Mouse (Mus musculus) heart, adult 2 months (tissue): Measurements from ENCODE around the gene Gdi1. TPM values are rescaled to one million over a fixed set of nuclear protein-coding genes. Genes with fewer than 3 reads are reported as not detected.
A peak's percentile ranks its signal among the peaks of the same experiment; 100 is the strongest.

Experiments used
- DNase-seq, 2 experiments: peaks; one replicate each; pipeline ENCODE4 v3.0.0; 2021
- H3K27ac ChIP-seq: fragments of 200-600 bp; 2 replicates; pipeline ENCODE4 v1.8.1; 2022
- H3K27me3 ChIP-seq: fragments of 200-500 bp; 2 replicates; pipeline ENCODE4 v1.6.1; 2012; ENCODE audit warnings: mild to moderate bottlenecking, low read length, inconsistent platforms, mixed read lengths; ENCODE audit not compliant: control insufficient read depth, insufficient read depth
- H3K36me3 ChIP-seq: fragments of 200-500 bp; 2 replicates; pipeline ENCODE4 v1.6.1; 2012; ENCODE audit warnings: low read length, inconsistent platforms; ENCODE audit not compliant: control insufficient read depth, insufficient read depth
- H3K4me1 ChIP-seq: fragments of 200-500 bp; 2 replicates; pipeline ENCODE4 v1.6.1; 2011; ENCODE audit warnings: low read length; ENCODE audit not compliant: control insufficient read depth, insufficient read depth
- H3K4me3 ChIP-seq: fragments of 200-600 bp; 2 replicates; pipeline ENCODE4 v1.8.1; 2022
- H3K79me2 ChIP-seq: fragments of 200-500 bp; replicated peaks from 2 replicates; pipeline ENCODE4 v1.6.1; 2012; ENCODE audit warnings: mild to moderate bottlenecking, inconsistent platforms, low read length, moderate library complexity, mixed read lengths; ENCODE audit not compliant: control insufficient read depth, insufficient read depth
- H3K9ac ChIP-seq: fragments of 200-500 bp; 2 replicates; pipeline ENCODE4 v1.6.1; 2012; ENCODE audit warnings: low read depth, mild to moderate bottlenecking, control low read depth, inconsistent platforms, low read length, mixed read lengths
- CTCF ChIP-seq: fragments of 200-600 bp; IDR thresholded peaks from 2 replicates; pipeline ENCODE4 v1.8.1; 2022; ENCODE audit warnings: antibody characterized with exemption, mild to moderate bottlenecking, moderate library complexity
- EP300 ChIP-seq: fragments of 200-500 bp; IDR thresholded peaks from 2 replicates; pipeline ENCODE4 v1.6.1; 2011; ENCODE audit warnings: low read depth, low read length, control low read depth; ENCODE audit not compliant: insufficient read depth
- POLR2A ChIP-seq: fragments of 200-500 bp; IDR thresholded peaks from 2 replicates; pipeline ENCODE4 v1.6.1; 2011; ENCODE audit warnings: mild to moderate bottlenecking, low read depth, low read length, control low read depth; ENCODE audit not compliant: insufficient read depth
- WGBS: fragments of 180-500 bp; shearing (Covaris S2); methylation state at CpG from one replicate; pipeline ENCODE4 v1.1.7; 2018; 5-methylcytosine and 5-hydroxymethylcytosine counted together
- intact Hi-C: fragments of 180-260 bp; cut with DNase I; formaldehyde crosslinking; loops from one replicate; pipeline ENCODE4 v1.15.1; 2025
- polyA plus RNA-seq: library from polyadenylated mRNA; depleted of rRNA; stranded (reverse); fragments of >200 nt; gene quantifications from 2 replicates; pipeline ENCODE4 v1.2.3, GENCODE M21; 2012
- total RNA-seq, 2 experiments: library from RNA; stranded (reverse); gene quantifications; 2 replicates each; pipeline ENCODE4 v1.2.3; 2021

The Gdi1 gene
- total and polyA plus RNA-seq, 3 experiments: 63.1 to 121 (median 71.6) TPM

- Histone ChIP-seq H3K36me3 (no peaks in the 10 kb centered on the region), H3K9ac (peak within 1 kb of the TSS; percentile 97), H3K27me3 (no peaks in the 10 kb centered on the region), H3K79me2 (no peaks in the 10 kb centered on the region), H3K27ac (peak within 1 kb of the TSS; percentile 70), H3K4me1 (no peaks in the 10 kb centered on the region; the same call in 1 of the 2 replicates), H3K4me3 (peak within 1 kb of the TSS; percentile 55)
- TF ChIP-seq POLR2A: peak; percentile 62
- TF ChIP-seq EP300: no peak
- no peak for TF ChIP-seq CTCF
- intact Hi-C loops: loop anchor here (5.0 kb wide), 1 partner anchor 54 kb away; no protein-coding TSS in a partner anchor
- WGBS: 21% methylated on average over 59 of the region's 59 CpGs
- DNase-seq: peak; percentile 87 to 92
Observed at GRCm38 (mm10) chrX:74312540-74313464, 8.0 kb downstream of the Gdi1 start, which contains the start of gene Fam50a. Gene Fam50a, plus strand, starts transcription at chrX:74313033.

DNA sequence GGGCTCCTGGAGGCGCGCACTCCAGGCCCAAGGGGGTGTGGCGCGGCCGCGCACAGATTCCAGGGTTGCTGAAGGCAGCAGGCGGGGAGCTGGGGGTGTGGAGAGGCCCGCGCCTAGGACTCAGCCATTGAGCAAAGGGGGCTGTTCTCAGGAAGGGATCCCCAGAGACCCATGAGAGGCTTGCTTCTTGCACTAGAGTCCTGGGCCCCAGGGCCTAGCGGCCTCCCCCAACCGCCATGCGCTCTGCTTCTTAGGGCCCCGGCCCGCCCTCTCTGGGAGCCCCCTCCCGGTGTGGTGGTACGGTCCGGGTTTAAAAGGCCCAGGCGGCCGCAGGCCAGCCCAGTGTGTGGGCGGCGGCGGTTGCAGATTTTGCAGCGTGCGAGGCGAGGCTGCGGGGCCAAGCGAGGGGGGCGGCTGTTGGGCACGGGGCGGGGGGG, 23.9 kb downstream of the Gdi1 start, which contains the start of gene Plxna3:
Gene Plxna3 (plus strand): TSS at position 342 of the 437 bp plus-strand sequence.
- no peaks in the 10 kb centered on the region for H3K27me3 ChIP-seq
- 24% methylated on average over 28 of the region's 30 CpGs for WGBS
- peak; percentile 78 for DNase-seq
- intact Hi-C loops: no loop called here
- peak within 1 kb of the TSS; percentile 71 for H3K27ac ChIP-seq
- H3K4me3 ChIP-seq: peak within 1 kb of the TSS; percentile 52
- TF ChIP-seq CTCF (no peak), POLR2A (no peak), EP300 (no peak)
- H3K4me1 ChIP-seq: no peaks in the 10 kb centered on the region
- no peaks in the 10 kb centered on the region for H3K36me3 ChIP-seq
- no peaks in the 10 kb centered on the region for H3K79me2 ChIP-seq
- peak within 1 kb of the TSS; percentile 81 for H3K9ac ChIP-seq

- Histone ChIP-seq H3K27me3 (no peaks in the 10 kb centered on the region), H3K9ac (peak overlapping the region; percentile 81), H3K27ac (no peak overlapping the region), H3K79me2 (no peaks in the 10 kb centered on the region), H3K4me1 (no peaks in the 10 kb centered on the region), H3K4me3 (peak overlapping the region; percentile 52; the same call in 1 of the 2 replicates), H3K36me3 (no peaks in the 10 kb centered on the region)
- intact Hi-C loops: no loop called here
- 36% methylated on average over 10 of the region's 10 CpGs for WGBS
- TF ChIP-seq EP300 (no peak), POLR2A (no peak), CTCF (no peak)
- no peak for DNase-seq
Observed at GRCm38 (mm10) chrX:74329215-74329671, 24.4 kb downstream of the Gdi1 start.

- 53% methylated on average over 2 of the region's 2 CpGs for WGBS
- Histone ChIP-seq H3K36me3 (no peaks in the 10 kb centered on the region), H3K79me2 (no peaks in the 10 kb centered on the region), H3K27me3 (no peaks in the 10 kb centered on the region), H3K4me3 (no peak overlapping the region), H3K27ac (no peak overlapping the region), H3K4me1 (no peaks in the 10 kb centered on the region), H3K9ac (no peak overlapping the region)
- DNase-seq: no peak
- no peak for TF ChIP-seq CTCF
- TF ChIP-seq POLR2A: no peak
- no peak for TF ChIP-seq EP300
- intact Hi-C loops: no loop called here
Observed at GRCm38 (mm10) chrX:74330166-74330930, 25.6 kb downstream of the Gdi1 start.

DNA sequence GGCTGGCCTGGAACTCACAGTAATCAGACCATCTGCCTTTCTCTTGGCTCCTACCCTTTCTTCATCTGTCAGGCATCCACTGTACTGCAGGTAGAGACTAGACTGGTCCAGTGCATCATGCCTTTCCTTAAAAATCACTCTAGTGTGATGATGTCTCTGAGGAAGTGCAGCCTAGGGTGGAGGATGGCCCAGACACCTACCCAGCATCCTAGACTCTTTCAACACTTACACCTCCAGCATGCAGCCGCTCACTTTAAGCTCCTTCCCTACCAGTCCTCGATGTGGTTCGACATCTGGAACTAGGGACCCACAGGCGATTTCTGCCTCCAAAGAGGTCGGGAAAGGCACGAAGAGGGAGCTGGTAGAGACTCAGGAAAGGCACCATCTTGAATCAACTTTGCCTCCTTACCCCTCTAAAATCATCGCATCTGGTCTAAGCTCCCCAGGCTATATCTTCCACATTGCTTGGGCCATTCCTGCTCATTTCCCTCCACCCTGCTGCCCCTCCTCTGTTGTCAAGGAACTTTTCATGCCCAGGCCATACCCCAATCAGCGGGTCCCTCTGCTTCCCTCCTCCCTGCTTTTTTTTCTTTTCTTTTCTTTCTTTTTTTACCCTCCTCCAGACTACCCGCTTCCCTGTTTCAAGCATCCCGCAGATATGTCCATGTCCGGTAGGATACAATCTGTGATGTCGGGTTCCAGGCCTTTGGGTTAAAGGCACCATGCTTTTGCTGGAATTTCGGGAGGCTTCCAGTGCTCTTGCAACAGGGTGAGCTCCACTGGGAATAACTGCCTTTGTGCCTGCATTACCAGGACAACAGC, 48.1 kb downstream of the Gdi1 start:
- Histone ChIP-seq H3K27me3 (no peaks in the 10 kb centered on the region), H3K79me2 (no peaks in the 10 kb centered on the region), H3K9ac (peak overlapping the region; percentile 73), H3K36me3 (no peaks in the 10 kb centered on the region), H3K4me3 (peak overlapping the region; percentile 56), H3K4me1 (peaks cover 3% of the 10 kb centered on the region; the same call in 1 of the 2 replicates), H3K27ac (peak overlapping the region; percentile 65)
- WGBS: 26% methylated on average over 13 of the region's 13 CpGs
- no peak for DNase-seq
- TF ChIP-seq EP300: no peak
- no peak for TF ChIP-seq CTCF
- TF ChIP-seq POLR2A: no peak
- intact Hi-C loops: loop anchor here (5.0 kb wide), 1 partner anchor 39 kb away; the partner anchor contains the start of genes Fam3a and Ikbkg
